Comparison of ENCODE assay signal across 8 mouse cellular contexts in genomic region chr15:103183135-103183534, GRCm38 (mm10). TPM values are rescaled to one million over a fixed set of nuclear protein-coding genes. Genes with fewer than 3 reads are reported as not detected.
A peak's percentile ranks its signal among the peaks of the same experiment; 100 is the strongest.
DNase-seq lines count a peak whose midpoint lies in the region; ATAC-seq and TF ChIP-seq lines count a peak whose summit lies in the region.

No protein-coding gene starts in this region.

- H3K9me3 ChIP-seq in E14TG2a.4 (ENCODE audit: low read length), result no peaks in the 10 kb centered on the region
- H3K9me3 ChIP-seq in neural tube, embryonic 15.5 days (replicated peaks), result no peaks in the 10 kb centered on the region

- ATAC-seq in neural tube, embryonic 15.5 days (ENCODE audit: low FRiP score), result peak; percentile 55

- intact Hi-C loops in gastrocnemius, postnatal 14 days (cut with DNase I; ENCODE audit: low total_unique reads), result no loop called here

- H3K4me1 ChIP-seq in E14TG2a.4 (replicated peaks; ENCODE audit: low read depth, low read length), result peaks cover 52% of the 10 kb centered on the region
- H3K4me1 ChIP-seq in kidney, adult 2 months (ENCODE audit: control insufficient read depth, insufficient read depth, low read length), result no peaks in the 10 kb centered on the region
- H3K4me1 ChIP-seq in lung, adult 2 months (ENCODE audit: control insufficient read depth, insufficient read depth, low read length), result peaks cover 6% of the 10 kb centered on the region
- peaks cover 18% of the 10 kb centered on the region for H3K4me1 ChIP-seq in neural tube, embryonic 15.5 days

- 1% methylated on average over 21 of the region's 21 CpGs for WGBS in kidney, adult 2 months
- under 1% methylated on average over 21 of the region's 21 CpGs for WGBS in lung, adult 2 months
- under 1% methylated on average over 21 of the region's 21 CpGs for WGBS in neural tube, embryonic 15.5 days

- H3K4me2 ChIP-seq in neural tube, embryonic 15.5 days, result peak overlapping the region; percentile 59

- H3K27ac ChIP-seq in kidney, adult 2 months (ENCODE audit: insufficient read depth, low read depth, low read length), result no peak overlapping the region
- H3K27ac ChIP-seq in neural tube, embryonic 15.5 days (replicated peaks), result 0 out of 2 replicates have a peak overlapping the region, but pooled peaks have one; percentile 23

- H3K36me3 ChIP-seq in E14TG2a.4 (ENCODE audit: insufficient read depth, low read length), result peaks cover 5% of the 10 kb centered on the region
- no peaks in the 10 kb centered on the region for H3K36me3 ChIP-seq in kidney, adult 2 months (ENCODE audit: control insufficient read depth, insufficient read depth, low read length)
- no peaks in the 10 kb centered on the region for H3K36me3 ChIP-seq in neural tube, embryonic 15.5 days

- peaks cover 62% of the 10 kb centered on the region for H3K27me3 ChIP-seq in E14TG2a.4 (ENCODE audit: insufficient read depth, low read length)
- H3K27me3 ChIP-seq in kidney, adult 2 months (replicated peaks; ENCODE audit: control insufficient read depth, insufficient read depth, low read length), result no peaks in the 10 kb centered on the region
- H3K27me3 ChIP-seq in neural tube, embryonic 15.5 days (replicated peaks), result no peaks in the 10 kb centered on the region

- peak overlapping the region; percentile 75 for H3K4me3 ChIP-seq in E14TG2a.4 (replicated peaks; ENCODE audit: low read length)
- no peak overlapping the region for H3K4me3 ChIP-seq in kidney, adult 2 months (ENCODE audit: insufficient read depth, low read depth, low read length)
- H3K4me3 ChIP-seq in lung, adult 2 months (replicated peaks; ENCODE audit: extremely low read depth, low read depth, low read length), result no peak overlapping the region
- H3K4me3 ChIP-seq in neural tube, embryonic 15.5 days (replicated peaks), result peak overlapping the region; percentile 29

- peak; percentile 43 for DNase-seq in 3T3-L1 (ENCODE audit: low read depth, low spot score)
- peak; percentile 39 to 53 for DNase-seq in cerebellum, postnatal 36 days
- peak; percentile 72 for DNase-seq in gastrocnemius, postnatal 14 days
- peak; percentile 65 for DNase-seq in kidney, adult 2 months
- DNase-seq in lung, adult 2 months, result no peak
- peak; percentile 69 for DNase-seq in yolk sac, embryonic 10.5 days (ENCODE audit: low spot score)

- peak; percentile 51 for TF ChIP-seq CTCF in E14TG2a.4 (conservative IDR thresholded peaks at IDR 0.05; ENCODE audit: low read length)
- peak; percentile 55 for TF ChIP-seq CTCF in kidney, adult 2 months (conservative IDR thresholded peaks at IDR 0.05; ENCODE audit: insufficient read depth, insufficient read length, low read depth, low read length)
- TF ChIP-seq CTCF in lung, adult 2 months (IDR thresholded peaks at IDR 0.05; ENCODE audit: insufficient read depth, low read length), result peak; percentile 48

- TF ChIP-seq POLR2A in kidney, adult 2 months (IDR thresholded peaks at IDR 0.05; ENCODE audit: low read depth, low read length), result no peak
- TF ChIP-seq POLR2A in lung, adult 2 months (IDR thresholded peaks at IDR 0.05; ENCODE audit: borderline replicate concordance, extremely low read depth, low read depth, low read length), result no peak

- peak overlapping the region; percentile 47 for H3K9ac ChIP-seq in neural tube, embryonic 15.5 days (replicated peaks)

RNA-seq across cellular contexts. Expression of gene Smug1, which starts 16.2 kb away (rescaled TPM):
- 10 to 100 TPM; 10.6 to 11.6 TPM for total RNA-seq in gastrocnemius, postnatal 14 days (2021)
- polyA plus RNA-seq in kidney, adult 2 months (2012; rRNA removed), result 15.5 and 19.4 TPM in 2 replicates
- polyA plus RNA-seq in lung, adult 2 months (2012; rRNA removed), result 16.5 and 18.1 TPM in 2 replicates
- polyA plus RNA-seq in neural tube, embryonic 15.5 days (2015; fragmentation: Nextera tagmentation; extraction: Ambion mirVana), result 25.8 and 30.9 TPM in 2 replicates

RNA-seq across cellular contexts. Expression of gene Cbx5, which starts 56.5 kb away (rescaled TPM):
- 10 to 100 TPM; 29.9 to 41.5 TPM for total RNA-seq in gastrocnemius, postnatal 14 days (2021)
- polyA plus RNA-seq in kidney, adult 2 months (2012; rRNA removed), result 18.8 and 26.9 TPM in 2 replicates
- 12.2 and 20.0 TPM in 2 replicates for polyA plus RNA-seq in lung, adult 2 months (2012; rRNA removed)
- polyA plus RNA-seq in neural tube, embryonic 15.5 days (2015; fragmentation: Nextera tagmentation; extraction: Ambion mirVana), result 102 and 107 TPM in 2 replicates

RNA-seq across cellular contexts. Expression of gene Hnrnpa1, which starts 57.1 kb away (rescaled TPM):
- 100 to 1,000 TPM; 110 to 114 TPM for total RNA-seq in gastrocnemius, postnatal 14 days (2021)
- 50.0 and 69.3 TPM in 2 replicates for polyA plus RNA-seq in kidney, adult 2 months (2012; rRNA removed)
- polyA plus RNA-seq in lung, adult 2 months (2012; rRNA removed), result 49.1 and 93.5 TPM in 2 replicates
- 582 and 600 TPM in 2 replicates for polyA plus RNA-seq in neural tube, embryonic 15.5 days (2015; fragmentation: Nextera tagmentation; extraction: Ambion mirVana)

Comparison
In these comparisons a context has a peak if more than half of its experiments do, and no peak if none do; other contexts are left out.
1. H3K4me3 ChIP-seq: peak in E14TG2a.4 (single experiment) and neural tube, embryonic 15.5 days (single experiment); none in kidney, adult 2 months (single experiment) and lung, adult 2 months (single experiment).
2. Peak in every context shown above with its lines, with median percentiles within 50 percentile points of each other: CTCF ChIP-seq.